Mouse (Mus musculus) lung, postnatal 10 days (tissue): Measurements from ENCODE around the gene Enpp3.
"Not testable (repeated sequence)": the region's sequence is repeated elsewhere in the genome, so short reads cannot be mapped to it uniquely, and the experiment has no call there.

Experiments used
- DNase-seq: peaks from one replicate; pipeline ENCODE4 v3.0.0; 2021

The Enpp3 gene

DNA sequence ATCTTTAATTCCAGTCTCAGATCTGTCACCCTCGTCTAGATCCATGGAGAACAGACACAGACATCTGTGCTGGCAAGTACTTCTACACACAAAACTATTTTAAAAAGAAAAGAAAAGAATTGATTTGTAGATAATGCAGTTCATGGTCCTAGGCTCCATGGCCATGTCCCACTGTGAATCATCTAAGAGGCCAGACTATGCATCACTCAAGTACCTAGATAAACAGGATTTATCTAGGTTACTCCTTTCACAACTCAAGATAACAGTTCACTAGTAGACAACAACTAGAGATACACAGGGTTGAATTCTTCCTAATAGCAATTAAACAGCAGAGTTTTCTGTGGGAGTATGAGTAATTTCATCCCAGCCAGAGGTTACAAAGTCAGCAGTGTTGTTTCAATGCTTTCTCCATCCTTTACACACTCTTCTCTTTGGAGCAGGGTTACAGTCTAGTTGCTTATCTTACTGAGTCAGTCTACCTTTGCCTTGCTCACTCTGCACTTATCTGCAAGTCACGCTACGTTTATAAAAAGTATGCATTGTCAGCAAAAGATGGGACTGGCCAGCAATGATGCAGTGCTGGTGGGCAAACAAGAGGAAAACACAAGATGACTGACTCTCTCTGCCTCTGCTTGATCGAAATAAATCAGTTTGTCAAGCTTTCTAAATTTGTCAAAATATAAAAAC lies 20.5 kb downstream of the Enpp3 start:
- DNase-seq = no peak

DNA sequence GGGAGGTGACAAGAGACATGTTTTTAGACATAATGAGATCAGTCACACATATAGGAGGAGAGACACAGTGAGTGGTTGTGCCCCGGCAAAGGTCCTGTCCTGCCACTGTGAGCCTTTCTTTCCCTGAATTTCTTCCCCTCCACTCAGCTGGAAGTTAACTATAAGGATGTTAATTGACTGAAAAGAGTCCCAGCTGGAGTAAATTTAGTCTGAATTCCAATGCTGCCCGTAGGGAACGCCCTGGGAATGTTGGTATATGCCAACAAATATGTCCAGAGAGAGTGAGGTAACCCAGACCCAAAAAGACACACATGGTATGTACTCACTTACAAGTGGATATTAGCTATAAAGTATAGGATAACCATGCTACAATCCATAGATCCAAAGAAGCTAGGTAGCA lies 23.1 kb downstream of the Enpp3 start:
- DNase-seq = no peak

DNA sequence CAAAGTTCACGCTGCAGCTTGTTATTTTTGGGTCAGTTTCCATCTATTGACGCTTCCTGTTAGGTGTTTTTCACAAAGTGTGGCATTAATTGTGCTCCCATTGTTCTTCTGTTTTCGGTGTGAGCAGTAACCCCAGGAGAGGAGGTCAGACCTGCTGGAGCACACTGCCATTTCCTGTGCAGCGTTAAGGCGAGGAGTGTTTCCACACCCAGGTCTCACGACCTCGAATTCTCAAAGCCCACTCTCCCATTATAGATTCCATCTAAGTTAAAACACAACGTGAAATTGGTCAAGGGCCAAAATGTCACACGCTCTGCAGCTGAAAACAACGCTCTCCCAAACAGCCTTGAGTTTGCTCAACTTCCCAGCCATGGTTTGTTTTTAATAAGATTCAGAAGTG lies 32.0 kb downstream of the Enpp3 start:
- no peak for DNase-seq

DNA sequence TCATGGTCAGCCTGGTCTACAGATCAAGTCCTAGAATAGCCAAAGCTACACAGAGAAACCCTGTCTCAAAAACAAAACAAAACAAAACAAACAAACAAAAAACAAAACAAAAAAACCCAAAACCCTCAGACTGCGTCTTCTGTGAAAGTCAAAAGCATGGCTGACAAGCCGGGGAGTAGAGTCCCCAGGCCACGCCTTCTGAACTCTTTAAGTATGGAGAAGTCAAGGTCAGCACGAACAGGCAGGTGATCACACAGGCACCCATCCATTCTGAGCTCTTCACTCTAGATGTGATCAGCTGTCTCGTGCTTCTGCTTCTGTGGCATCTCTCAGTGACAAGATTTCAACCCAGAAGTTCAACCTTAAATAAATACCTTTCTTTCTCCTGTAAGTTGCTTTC lies 35.9 kb downstream of the Enpp3 start:
- no peak for DNase-seq

DNA sequence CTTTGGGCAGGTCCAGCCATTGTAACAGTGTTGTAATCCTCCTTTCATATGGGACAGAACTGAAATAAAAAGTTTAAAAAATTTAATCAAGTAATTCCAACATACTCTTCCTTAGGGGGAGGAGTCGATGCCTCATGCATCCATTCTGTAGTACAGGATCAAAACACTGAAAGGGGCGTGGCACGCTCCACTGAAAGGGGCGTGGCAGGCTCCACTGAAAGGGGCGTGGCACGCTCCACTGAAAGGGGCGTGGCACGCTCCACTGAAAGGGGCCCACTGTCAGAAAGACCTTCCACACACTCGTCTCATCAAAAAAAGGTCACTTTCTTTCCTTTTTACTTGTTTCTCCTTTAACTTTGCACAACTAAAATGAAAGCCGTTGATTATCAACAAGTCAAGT lies 36.7 kb downstream of the Enpp3 start:
- no peak for DNase-seq

DNA sequence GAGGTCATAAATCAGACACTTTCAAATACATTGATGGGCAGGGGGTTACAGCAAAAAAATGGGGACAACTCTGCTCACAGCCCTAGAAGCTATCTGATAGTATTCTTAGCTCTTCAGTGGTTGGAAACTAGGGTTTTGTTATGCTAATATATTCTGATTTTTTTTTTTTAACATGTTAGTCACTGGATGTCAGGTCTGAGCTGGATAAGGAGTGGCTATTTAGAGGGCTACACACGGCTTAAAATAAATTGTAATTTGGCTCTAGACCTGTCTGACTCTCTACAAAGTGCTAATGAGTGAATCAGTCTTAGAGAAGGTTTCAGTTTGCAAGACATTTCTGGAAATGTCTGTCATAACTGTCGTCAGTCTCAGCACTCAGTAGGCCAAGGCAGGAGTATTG lies 37.5 kb downstream of the Enpp3 start:
- no peak for DNase-seq

DNA sequence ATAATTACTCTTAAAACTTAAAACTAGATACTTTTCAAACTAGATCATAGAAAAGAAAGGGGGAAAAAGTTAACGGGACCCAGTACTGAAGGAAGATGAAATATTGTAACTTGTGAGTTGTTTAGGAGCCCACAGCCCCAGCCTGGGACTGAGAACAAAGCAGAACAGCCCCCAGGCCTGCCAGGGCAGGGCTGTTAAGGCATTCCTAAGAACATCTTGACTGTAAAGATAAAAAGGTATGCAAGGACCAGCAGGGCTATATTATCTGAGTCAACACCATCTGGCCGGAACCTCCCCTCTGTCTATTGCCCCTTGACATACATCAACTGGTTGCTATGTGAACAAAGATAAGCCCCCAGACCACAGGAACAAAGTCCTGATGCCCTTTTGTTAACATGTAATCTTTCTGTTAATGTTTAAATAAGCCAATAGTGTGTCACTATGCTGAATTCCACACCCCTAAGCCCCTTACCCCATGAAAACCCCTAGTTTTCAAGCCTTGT lies 39.8 kb downstream of the Enpp3 start:
- not testable (repeated sequence) for DNase-seq

DNA sequence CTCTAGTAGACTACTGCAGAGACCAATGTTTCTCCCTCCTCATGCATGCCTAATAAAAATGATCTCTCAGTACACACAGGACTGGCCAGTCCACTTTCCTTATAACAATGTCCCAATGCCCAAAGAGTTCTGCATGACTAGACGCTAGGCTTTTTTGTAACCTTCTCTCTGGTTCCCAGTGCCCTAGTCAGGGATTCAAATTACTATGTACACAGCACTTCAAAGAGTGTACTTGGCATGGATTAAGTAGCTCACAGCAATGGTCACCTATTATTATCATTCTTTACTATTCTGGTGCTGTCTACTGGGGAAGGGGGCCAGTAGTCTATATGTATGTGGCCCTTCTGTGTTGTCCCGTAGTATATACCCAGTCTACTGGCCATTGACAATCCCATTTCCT lies 40.8 kb downstream of the Enpp3 start:
- DNase-seq = no peak

DNA sequence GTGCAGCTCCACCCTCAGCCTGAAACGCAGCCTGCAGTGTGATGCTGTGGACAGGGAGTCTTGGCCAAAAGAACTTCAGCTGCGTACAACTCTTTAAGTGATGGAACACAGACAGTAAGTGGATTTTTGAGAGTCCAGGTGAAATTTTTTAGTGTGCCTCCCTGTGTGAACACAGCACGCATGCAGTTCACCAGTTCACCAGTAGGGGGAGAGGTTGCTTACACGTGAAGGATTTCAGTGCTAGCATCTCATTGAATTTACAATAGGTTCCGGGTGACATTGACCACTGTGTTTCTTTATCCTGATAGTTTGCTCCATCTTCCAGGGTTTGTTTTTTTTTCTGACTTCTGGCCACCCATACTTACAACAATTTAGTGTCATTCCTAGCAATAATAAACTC lies 45.4 kb downstream of the Enpp3 start:
- peak; percentile 72 for DNase-seq

DNA sequence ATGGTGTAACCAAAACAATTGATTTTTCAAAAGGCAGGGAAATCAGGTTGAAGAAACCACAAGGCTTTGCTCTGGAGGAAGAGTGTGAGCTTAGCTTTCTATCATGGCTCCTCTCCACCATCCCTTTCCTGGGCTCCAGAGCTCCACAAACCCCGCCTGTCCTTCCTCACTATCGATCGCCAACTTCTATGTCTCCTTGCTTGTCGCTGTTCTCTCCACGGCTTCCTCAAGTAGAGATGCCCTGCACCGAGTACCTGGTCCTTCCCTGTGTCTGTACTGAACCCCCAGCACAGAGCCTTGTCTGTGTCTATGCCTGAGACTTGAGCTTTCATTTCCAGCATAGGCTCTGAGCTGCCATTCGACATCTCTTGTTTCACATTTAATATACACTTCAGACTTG lies 49.9 kb downstream of the Enpp3 start:
- DNase-seq = no peak

DNA sequence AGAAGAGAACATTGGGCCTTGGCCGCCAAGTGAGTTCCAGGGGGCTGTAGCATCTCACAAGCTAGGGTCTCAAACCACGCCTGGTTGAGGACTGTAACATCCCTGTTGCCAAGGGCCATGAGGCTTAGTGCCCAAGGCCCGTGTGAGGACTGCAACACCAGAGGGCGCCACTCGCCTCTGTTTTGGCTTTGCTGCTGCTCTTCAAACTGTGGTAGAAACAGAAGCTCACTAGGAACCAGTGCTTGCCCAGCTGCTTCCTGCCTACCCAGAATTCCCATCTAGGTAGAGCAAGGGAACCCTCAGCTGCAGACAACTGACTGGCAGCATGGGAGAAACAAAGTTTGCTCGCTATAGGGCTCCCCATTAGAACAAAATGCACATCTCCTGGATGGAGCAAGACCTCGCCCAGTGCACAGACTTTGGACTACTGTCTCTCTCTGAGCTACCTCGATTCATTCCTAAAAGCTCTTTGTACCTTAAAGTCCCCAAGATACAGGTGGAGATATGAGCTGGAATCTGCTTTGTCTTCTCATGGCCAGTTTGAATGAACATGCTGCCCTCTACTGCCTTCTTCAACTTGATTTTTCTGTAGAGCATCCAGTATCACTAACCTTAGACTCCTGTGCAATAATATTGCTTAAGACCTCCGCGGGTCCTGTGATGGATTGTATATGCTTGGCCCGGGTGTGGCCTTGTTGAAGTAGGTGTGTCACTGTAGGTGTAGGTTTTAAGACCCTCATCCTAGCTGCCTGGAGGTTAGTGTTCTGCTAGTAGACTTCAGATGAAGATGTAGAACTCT lies 52.7 kb downstream of the Enpp3 start:
- peak; percentile 65 for DNase-seq

DNA sequence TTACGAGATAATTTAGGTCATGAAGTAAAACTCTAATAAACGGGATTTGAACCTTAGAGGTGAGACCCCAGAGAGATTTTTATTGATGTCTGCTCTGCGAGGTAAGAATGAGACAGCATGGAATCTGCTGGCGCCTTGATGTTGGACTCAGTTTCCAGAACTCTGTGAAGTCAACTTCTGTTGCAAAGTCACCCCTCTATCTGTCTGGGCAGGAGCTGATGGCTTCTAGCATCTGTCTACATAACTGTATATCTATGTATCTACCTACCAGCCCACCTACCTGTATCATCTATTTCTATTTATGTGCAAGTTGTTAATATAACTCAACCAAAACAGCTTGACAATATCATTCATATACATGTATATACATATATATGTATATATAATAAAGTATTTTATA lies 57.3 kb downstream of the Enpp3 start:
- DNase-seq = no peak

DNA sequence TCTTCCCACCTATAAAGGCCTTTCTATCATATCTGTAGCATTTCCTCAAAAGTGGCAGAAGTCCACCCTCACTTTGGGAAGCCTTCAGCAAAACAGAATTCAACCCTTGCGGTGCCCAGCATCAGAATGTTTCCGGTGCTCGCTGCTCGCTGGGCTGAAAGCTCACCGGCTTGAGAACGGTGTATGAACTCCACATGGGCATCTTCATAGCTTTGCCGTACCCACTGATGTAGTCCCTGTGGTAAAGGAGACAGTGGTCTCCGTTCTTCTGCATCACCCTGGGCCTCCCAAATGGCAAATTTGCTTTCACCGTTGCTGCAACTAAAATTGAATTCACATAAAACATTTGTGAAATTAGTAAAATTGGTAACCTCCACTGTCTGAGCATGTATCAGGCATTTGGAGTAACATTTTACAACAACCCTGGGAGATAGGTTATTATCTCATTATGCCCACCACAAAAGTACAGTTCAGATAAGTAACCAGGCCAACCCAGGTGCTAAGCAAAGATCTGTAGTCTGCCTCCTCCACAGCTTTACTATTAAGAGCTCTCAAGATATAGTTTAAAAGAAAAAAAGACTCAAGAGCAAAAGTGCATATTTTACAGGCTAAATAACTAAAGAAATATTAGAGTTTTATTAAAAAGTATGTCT lies 57.9 kb downstream of the Enpp3 start:
- DNase-seq = no peak

DNA sequence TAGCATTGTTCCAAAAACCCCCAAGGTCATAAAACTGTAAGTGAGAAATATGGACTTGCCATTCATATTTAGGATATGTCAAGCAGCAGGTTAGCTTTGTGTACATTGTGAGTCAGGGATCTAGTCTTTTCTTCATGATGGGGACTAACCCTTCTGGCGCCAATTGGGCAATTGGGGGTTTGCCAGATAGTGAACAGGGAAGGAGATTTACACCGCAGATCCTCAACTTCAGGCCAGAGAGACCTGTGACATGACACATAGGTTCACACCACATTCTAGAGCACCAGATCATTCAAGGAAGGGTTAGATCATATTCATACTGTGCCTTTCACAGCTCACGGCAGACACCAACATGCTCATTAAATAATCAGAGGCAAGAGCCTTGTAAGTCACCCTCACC lies 58.7 kb downstream of the Enpp3 start:
- no peak for DNase-seq

DNA sequence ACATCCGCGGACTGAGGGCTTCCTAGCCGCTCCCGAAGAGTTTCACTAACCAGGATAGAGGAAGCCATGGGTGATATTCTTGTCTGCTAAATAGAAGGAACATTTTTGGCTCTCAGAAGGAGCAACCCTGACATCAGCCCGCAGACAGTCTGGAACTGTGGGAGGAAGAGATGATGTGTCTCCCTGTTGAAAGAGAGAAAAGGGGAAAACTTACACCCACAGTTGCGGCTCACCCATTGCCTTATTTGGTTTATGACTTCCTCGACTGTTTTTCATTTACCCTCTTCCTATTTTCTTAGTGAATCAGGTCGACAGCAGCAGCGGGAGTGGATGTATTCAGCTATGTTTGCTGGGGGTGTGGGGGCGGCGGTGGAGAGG lies 64.0 kb downstream of the Enpp3 start:
- DNase-seq = no peak

DNA sequence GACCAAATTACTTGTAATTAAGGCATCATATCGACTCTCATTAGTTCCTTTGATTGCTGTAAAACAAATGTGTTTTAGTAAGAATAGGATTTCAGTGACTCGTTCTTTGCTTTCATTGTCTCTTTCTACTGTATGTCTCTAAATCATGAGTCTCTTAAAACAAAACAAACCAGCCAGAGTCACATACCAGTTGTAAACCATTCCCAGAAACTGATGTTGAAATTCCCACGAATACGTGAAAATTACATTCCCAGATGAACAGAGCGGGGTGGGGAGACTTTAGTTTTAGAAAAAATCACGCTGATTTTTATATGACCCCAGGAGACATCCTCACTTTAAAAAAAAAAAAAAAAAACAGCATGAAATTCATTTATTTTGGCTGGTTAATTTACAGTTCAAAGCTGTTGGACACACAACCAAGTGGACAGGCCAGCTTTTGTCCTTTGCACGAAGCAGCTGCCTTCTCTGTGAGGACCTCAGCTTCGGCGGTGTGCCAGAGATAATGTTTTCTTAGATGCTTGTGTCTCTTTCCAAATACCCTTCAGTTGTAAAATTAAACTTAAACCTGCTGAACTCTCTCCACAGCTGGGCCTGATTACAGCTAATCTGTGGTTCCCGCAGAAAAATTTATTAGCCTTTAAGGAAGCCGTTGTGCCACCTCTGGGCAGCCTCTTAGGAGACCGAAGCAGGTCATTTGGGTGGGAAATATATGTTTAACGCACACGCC lies 64.5 kb downstream of the Enpp3 start:
- peak; percentile 61 for DNase-seq

DNA sequence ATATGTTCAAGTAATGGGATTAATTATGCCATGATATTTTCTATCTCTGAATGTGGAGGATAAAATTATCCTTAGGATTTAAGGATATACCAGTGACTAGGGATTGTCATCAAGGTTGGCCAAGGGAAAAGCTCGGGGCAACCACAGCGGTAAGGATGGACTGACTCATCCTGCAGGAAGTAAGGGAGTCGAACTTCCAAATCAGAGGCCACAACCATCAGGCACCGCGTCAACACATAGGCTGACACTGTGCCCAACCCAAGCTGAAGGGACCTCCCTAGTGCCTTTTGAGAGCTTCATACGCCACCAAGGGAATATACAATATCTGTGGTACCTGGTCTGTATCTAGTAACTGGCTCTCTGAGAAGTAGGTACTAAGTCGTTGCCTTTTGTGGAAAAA lies 73.1 kb downstream of the Enpp3 start:
- no peak for DNase-seq

DNA sequence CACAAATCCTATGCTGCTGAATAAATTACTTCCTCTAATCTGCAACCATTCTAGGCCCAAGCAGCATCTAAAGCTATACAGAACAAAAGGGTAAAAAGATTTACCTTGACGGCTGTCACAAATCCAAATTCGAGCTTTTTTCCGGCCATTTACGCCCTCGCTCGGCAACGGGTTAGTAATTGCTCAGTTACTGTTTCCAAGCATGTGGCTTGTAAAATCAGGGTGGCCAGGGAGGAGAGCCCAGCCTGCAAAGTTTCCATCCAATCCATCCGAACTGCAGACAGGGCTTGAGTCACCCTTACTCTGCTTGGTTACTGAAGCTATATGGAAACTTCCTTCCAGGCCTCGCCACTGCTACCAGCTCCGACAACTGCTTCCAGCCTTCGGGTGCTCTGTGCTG lies 74.9 kb downstream of the Enpp3 start:
- DNase-seq = no peak

DNA sequence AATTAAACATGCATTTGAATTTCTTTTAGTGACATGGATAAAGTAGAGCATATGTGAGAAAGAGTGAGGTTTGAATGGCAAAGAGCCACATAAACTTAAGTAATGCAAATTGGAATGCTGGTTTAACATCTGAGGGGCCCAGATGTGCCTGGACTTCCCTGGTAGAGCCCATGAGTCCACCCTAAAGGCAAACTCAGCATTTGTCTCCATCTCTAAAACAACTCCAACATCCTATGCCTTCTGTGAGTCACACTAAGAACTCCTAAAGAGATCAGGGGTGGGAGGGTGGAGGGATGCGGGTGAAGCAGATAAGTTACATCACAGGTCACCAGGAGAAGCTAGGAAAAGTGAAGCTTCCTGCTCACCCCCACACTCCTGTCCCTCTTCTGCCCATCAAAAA lies 76.6 kb downstream of the Enpp3 start:
- DNase-seq = no peak

DNA sequence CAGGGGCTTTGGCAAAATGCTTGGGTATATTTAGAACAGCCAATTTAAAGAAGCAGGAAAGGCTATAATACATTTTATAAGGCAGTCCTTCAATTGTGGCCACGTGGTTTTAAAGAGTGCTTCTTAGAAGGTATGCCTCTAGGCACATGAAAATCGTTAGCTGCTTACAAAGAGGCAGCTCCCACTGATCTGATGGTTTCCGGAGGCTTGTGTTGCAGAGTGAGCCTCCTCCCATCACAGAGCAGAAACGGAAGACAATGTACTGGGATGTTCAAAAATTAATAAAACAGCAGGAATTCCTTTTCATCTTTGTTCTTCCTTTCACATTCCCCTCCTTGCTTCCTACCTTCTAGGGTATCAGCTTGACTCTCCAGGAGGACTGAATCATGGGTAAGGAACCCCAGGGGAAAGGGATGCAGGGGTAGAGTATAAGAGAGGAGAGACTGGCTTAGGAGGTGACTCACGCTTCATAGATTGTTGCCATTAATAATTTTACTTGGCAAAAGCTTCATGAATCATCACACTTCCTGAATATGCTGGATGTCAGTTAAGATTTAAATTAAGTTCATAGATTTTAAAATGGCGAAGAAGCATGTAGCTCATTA lies 77.4 kb downstream of the Enpp3 start:
- DNase-seq = no peak

DNA sequence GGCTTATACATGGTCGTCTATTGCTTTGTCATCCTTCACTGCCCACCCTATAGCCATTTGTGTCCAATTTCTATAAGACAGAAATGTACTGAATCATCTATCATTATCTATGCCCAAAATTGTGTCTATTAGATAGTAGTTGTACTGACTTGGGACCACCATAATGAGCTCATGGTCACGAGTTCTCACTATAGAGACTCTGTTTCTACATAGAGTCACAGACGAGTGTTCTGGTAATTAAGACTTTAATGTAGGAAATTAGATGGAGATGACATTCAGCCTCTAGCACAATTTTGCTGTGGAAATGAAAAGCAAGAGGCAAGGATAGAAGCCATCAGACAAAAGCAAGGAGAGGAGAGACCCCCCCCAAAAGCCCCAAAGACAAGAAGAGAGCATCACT lies 78.0 kb downstream of the Enpp3 start:
- DNase-seq = no peak

DNA sequence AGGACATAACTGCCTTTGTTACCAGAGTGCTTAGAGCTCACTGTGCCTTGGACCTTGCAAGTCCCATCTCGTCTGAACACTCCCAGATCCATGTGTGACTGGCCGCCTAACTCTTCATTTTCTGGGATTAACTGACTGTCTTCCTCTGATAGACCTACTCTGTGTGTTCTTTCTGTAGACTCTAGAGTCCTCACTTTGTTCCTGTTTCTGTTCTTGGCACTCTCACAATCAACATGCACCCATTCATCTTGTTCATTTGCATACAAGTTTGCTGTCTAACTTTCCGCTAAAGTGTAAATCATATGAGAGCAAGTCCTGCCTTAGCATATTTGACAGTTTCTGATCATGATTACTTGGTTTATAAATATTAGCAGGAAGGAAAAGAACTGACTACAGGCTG lies 79.4 kb downstream of the Enpp3 start:
- no peak for DNase-seq

DNA sequence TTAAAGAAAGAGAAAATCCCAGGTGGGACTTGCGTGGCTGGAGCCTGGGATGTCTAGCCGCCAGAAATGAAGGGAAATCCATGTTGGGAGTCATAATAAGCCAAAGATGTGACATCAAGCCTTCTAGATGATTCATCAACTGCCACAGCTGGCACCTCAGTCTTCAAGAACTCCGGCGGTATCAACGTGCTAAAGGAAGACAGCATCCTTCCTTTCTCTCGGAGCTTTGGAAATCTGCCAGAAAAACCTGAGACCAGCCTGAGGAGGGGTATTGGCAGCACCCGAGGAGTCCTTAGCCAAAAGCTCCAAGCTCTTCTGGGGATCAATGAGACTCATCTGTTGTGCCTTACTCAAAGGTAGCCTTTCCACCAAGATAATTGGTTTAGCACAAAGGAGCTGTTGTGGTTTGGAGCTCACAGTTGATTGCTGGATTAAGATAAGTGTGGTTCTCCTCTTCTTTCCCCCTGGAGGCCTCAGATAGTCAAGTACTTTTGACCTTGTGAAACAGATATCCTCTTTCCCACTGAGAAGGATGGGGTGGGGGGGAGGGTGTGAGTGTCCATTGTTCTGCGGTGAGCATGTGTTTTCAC lies 84.2 kb downstream of the Enpp3 start:
- no peak for DNase-seq
